Mouse (Mus musculus) MEL (cell line): ENCODE measurements around the gene Acacb. TPM values are rescaled to one million over a fixed set of nuclear protein-coding genes. Genes with fewer than 3 reads are reported as not detected.

ENCODE experiments used
- DNase-seq: peaks from one replicate; pipeline ENCODE4 v3.0.0; 2011; ENCODE audit warnings: low read depth, low spot score
- H3K27ac ChIP-seq: 2 replicates; pipeline ENCODE4 v1.5.1; 2012; ENCODE audit warnings: low read depth, mild to moderate bottlenecking, control low read depth, low read length, moderate library complexity; ENCODE audit not compliant: control insufficient read depth
- H3K27me3 ChIP-seq, 2 experiments: fragments of 150-350 bp in 1 of 2; sonication (generic) in 1 of 2; 2 replicates each; pipeline ENCODE4 v1.6.1; 2012; ENCODE audit warnings: low read length in 2 of 2, mild to moderate bottlenecking in 2 of 2, improper control_type of control experiment in 1 of 2, moderate library complexity in 1 of 2; ENCODE audit not compliant: insufficient read depth in 2 of 2, control insufficient read depth in 1 of 2
- H3K36me3 ChIP-seq, 2 experiments: 2 replicates each; pipeline ENCODE4 v1.6.1; 2012 to 2014; ENCODE audit warnings: low read length in 2 of 2, improper control_type of control experiment in 1 of 2, inconsistent platforms in 1 of 2, mild to moderate bottlenecking in 1 of 2; ENCODE audit not compliant: insufficient read depth in 2 of 2, control insufficient read depth in 1 of 2
- H3K4me1 ChIP-seq, 2 experiments: fragments of 150-350 bp in 1 of 2; sonication (generic) in 1 of 2; 2 replicates each; pipeline ENCODE4 v1.6.1; 2012; ENCODE audit warnings: low read length in 2 of 2, improper control_type of control experiment in 1 of 2, mild to moderate bottlenecking in 1 of 2; ENCODE audit not compliant: insufficient read depth in 2 of 2, control insufficient read depth in 1 of 2
- H3K4me3 ChIP-seq, 2 experiments: fragments of 150-350 bp in 1 of 2; sonication (generic) in 1 of 2; 2 replicates each; pipeline ENCODE4 v1.5.1; 2012; ENCODE audit warnings: low read depth in 2 of 2, low read length in 2 of 2, mild to moderate bottlenecking in 2 of 2, moderate library complexity in 2 of 2, control low read depth in 1 of 2, improper control_type of control experiment in 1 of 2; ENCODE audit not compliant: control insufficient read depth in 1 of 2, insufficient read depth in 1 of 2
- H3K79me2 ChIP-seq: 2 replicates; pipeline ENCODE4 v1.6.1; 2012; ENCODE audit warnings: mild to moderate bottlenecking, low read length, moderate library complexity; ENCODE audit not compliant: control insufficient read depth, poor library complexity, insufficient read depth
- H3K9ac ChIP-seq: 2 replicates; pipeline ENCODE4 v1.6.1; 2012; ENCODE audit warnings: low read depth, mild to moderate bottlenecking, control low read depth, low read length, moderate library complexity; ENCODE audit not compliant: control insufficient read depth, poor library complexity, severe bottlenecking
- H3K9me3 ChIP-seq: fragments of 150-350 bp; sonication (generic); replicated peaks from 2 replicates; pipeline ENCODE4 v1.6.1; 2012; ENCODE audit warnings: mild to moderate bottlenecking, low read length, improper control_type of control experiment, moderate library complexity; ENCODE audit not compliant: insufficient read depth
- BHLHE40 ChIP-seq: IDR thresholded peaks from 2 replicates; pipeline ENCODE4 v1.6.1; 2012; ENCODE audit warnings: low read depth, mild to moderate bottlenecking, inconsistent platforms, low read length, improper control_type of control experiment, borderline replicate concordance
- CHD2 ChIP-seq: IDR thresholded peaks from 2 replicates; pipeline ENCODE4 v1.6.1; 2011; ENCODE audit warnings: low read length, improper control_type of control experiment
- CTCF ChIP-seq, 3 experiments: IDR thresholded peaks in 2 of 3; conservative IDR thresholded peaks in 1 of 3; 2 replicates each; pipeline ENCODE4 v1.5.1; 2011 to 2012; ENCODE audit warnings: low read length in 3 of 3, low read depth in 2 of 3, mild to moderate bottlenecking in 2 of 3, improper control_type of control experiment in 1 of 3, inconsistent platforms in 1 of 3, mixed read lengths in 1 of 3, moderate library complexity in 1 of 3; ENCODE audit not compliant: control insufficient read depth in 1 of 3, insufficient read depth in 1 of 3, poor library complexity in 1 of 3, severe bottlenecking in 1 of 3
- E2F4 ChIP-seq: IDR thresholded peaks from 2 replicates; pipeline ENCODE4 v1.6.1; 2011; ENCODE audit warnings: low read depth, low read length, improper control_type of control experiment, borderline replicate concordance
- ELF1 ChIP-seq: IDR thresholded peaks from 2 replicates; pipeline ENCODE4 v1.6.1; 2014; ENCODE audit warnings: low read depth, mild to moderate bottlenecking, inconsistent platforms, low read length, improper control_type of control experiment, moderate library complexity
- EP300 ChIP-seq, 2 experiments: IDR thresholded peaks; 2 replicates each; pipeline ENCODE4 v1.6.1; 2011; ENCODE audit warnings: improper control_type of control experiment in 2 of 2, low read length in 2 of 2, low read depth in 1 of 2, mild to moderate bottlenecking in 1 of 2
- ETS1 ChIP-seq: IDR thresholded peaks from 2 replicates; pipeline ENCODE4 v1.6.1; 2012; ENCODE audit warnings: low read depth, mild to moderate bottlenecking, inconsistent platforms, low read length, improper control_type of control experiment, moderate library complexity
- GABPA ChIP-seq: IDR thresholded peaks from 2 replicates; pipeline ENCODE4 v1.6.1; 2012; ENCODE audit warnings: low read depth, mild to moderate bottlenecking, inconsistent platforms, low read length, improper control_type of control experiment, moderate library complexity
- GATA1 ChIP-seq: IDR thresholded peaks from 2 replicates; pipeline ENCODE4 v1.6.1; 2011; ENCODE audit warnings: low read depth, low read length, improper control_type of control experiment
- JUND ChIP-seq: IDR thresholded peaks from 2 replicates; pipeline ENCODE4 v1.6.1; 2011; ENCODE audit warnings: low read depth, mild to moderate bottlenecking, improper control_type of control experiment, low read length
- KAT2A ChIP-seq: conservative IDR thresholded peaks from 2 replicates; pipeline ENCODE4 v1.6.1; 2012; ENCODE audit warnings: low read depth, low read length, improper control_type of control experiment, inconsistent platforms
- MAX ChIP-seq: IDR thresholded peaks from 2 replicates; pipeline ENCODE4 v1.6.1; 2011; ENCODE audit warnings: low read length, improper control_type of control experiment
- MAZ ChIP-seq: IDR thresholded peaks from 2 replicates; pipeline ENCODE4 v1.6.1; 2012; ENCODE audit warnings: low read depth, mild to moderate bottlenecking, inconsistent platforms, low read length, improper control_type of control experiment
- MXI1 ChIP-seq: IDR thresholded peaks from 2 replicates; pipeline ENCODE4 v1.6.1; 2011; ENCODE audit warnings: mild to moderate bottlenecking, low read depth, low read length, improper control_type of control experiment
- MYC ChIP-seq: IDR thresholded peaks from 2 replicates; pipeline ENCODE4 v1.6.1; 2011; ENCODE audit warnings: low read depth, mild to moderate bottlenecking, low read length, improper control_type of control experiment, moderate library complexity
- NRF1 ChIP-seq: IDR thresholded peaks from 2 replicates; pipeline ENCODE4 v1.6.1; 2014; ENCODE audit warnings: low read depth, mild to moderate bottlenecking, inconsistent platforms, low read length, improper control_type of control experiment, moderate library complexity; ENCODE audit not compliant: poor library complexity, insufficient read depth, severe bottlenecking
- POLR2A ChIP-seq, 2 experiments: IDR thresholded peaks; 2 replicates each; pipeline ENCODE4 v1.6.1; 2011 to 2012; ENCODE audit warnings: low read length in 2 of 2, mild to moderate bottlenecking in 2 of 2, control low read depth in 1 of 2, improper control_type of control experiment in 1 of 2, low read depth in 1 of 2, moderate library complexity in 1 of 2; ENCODE audit not compliant: control insufficient read depth in 1 of 2, insufficient read depth in 1 of 2, poor library complexity in 1 of 2
- POLR2AphosphoS2 ChIP-seq: IDR thresholded peaks from 2 replicates; pipeline ENCODE4 v1.6.1; 2011; ENCODE audit warnings: low read length, improper control_type of control experiment
- POLR2AphosphoS5 ChIP-seq: IDR thresholded peaks from 2 replicates; pipeline ENCODE4 v1.6.1; 2012; ENCODE audit warnings: low read depth, borderline replicate concordance, mild to moderate bottlenecking, inconsistent platforms, low read length, moderate library complexity, mixed read lengths
- RAD21 ChIP-seq: IDR thresholded peaks from 2 replicates; pipeline ENCODE4 v1.6.1; 2011; ENCODE audit warnings: mild to moderate bottlenecking, low read depth, low read length, improper control_type of control experiment
- TAL1 ChIP-seq: IDR thresholded peaks from 2 replicates; pipeline ENCODE4 v1.6.1; 2012; ENCODE audit warnings: mild to moderate bottlenecking, inconsistent platforms, low read length, moderate library complexity, mixed read lengths
- TBP ChIP-seq: IDR thresholded peaks from 2 replicates; pipeline ENCODE4 v1.8.0; 2011; ENCODE audit warnings: low read depth, low read length, improper control_type of control experiment
- TCF12 ChIP-seq: IDR thresholded peaks from 2 replicates; pipeline ENCODE4 v1.6.1; 2014; ENCODE audit warnings: low read depth, mild to moderate bottlenecking, inconsistent platforms, low read length, improper control_type of control experiment, moderate library complexity
- UBTF ChIP-seq: IDR thresholded peaks from 2 replicates; pipeline ENCODE4 v1.6.1; 2012; ENCODE audit warnings: low read depth, mild to moderate bottlenecking, inconsistent platforms, low read length, improper control_type of control experiment, moderate library complexity, borderline replicate concordance; ENCODE audit not compliant: insufficient read depth
- USF2 ChIP-seq, 2 experiments: IDR thresholded peaks; 2 replicates each; pipeline ENCODE4 v1.6.1; 2011 to 2012; ENCODE audit warnings: improper control_type of control experiment in 2 of 2, low read length in 2 of 2, borderline replicate concordance in 1 of 2, inconsistent platforms in 1 of 2, low read depth in 1 of 2, mild to moderate bottlenecking in 1 of 2; ENCODE audit not compliant: insufficient read depth in 1 of 2
- ZC3H11A ChIP-seq: IDR thresholded peaks from 2 replicates; pipeline ENCODE4 v1.6.1; 2012; ENCODE audit warnings: low read depth, mild to moderate bottlenecking, inconsistent platforms, low read length, improper control_type of control experiment
- polyA plus RNA-seq, 2 experiments: library from polyadenylated mRNA; stranded (reverse) in 1 of 2; unstranded in 1 of 2; fragments of >175 nt in 1 of 2; fragments of >200 nt in 1 of 2; gene quantifications; 2 replicates each; pipeline versions ENCODE4 v1.2.1 to v1.2.4; 2012; ENCODE audit warnings: low replicate concordance in 2 of 2, low read depth in 1 of 2; ENCODE audit not compliant: insufficient read length in 2 of 2, insufficient read depth in 1 of 2, missing spikeins in 1 of 2
- total RNA-seq: library from RNA; depleted of rRNA; stranded (reverse); fragments of 300-350 nt; gene quantifications from 2 replicates; pipeline ENCODE4 v1.2.3, GENCODE M21; 2012

Gene Acacb
- total and polyA plus RNA-seq, 3 experiments, result 2.0 to 5.3 TPM; not detected in 1

DNA sequence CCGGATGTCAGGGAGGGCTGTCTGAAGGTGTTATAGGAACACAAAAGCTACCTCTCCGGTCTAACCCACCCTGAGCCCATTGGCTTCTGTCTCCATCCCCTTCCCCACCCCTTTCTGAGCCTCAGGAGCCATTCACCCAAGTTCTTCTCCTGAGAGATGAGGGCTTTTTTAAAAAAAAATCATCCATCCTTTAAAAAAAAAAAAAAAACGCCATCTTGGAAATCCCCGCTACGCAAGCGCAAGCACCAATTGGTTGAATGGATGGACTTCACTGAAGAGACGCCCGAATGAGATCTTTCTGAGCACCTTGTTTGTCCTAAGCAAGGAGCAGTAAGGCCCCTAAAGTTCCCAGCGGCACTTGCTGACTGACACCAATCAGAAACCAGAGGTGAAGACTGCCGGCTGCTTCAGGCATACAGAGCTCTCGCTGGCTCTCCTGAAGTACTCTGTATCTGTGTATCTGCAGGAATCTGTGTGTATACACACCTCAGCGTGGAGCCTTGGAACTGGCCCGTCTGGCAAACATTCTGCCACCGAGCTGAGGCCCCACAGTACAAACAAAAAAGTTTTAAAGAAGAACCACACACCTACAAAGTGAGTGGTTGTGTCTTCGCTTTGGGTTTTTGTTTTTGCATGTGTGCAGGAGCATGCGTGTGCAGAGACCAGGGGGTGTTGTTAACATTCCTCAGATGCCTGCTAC, 140.7 kb downstream of the Acacb start:
- H3K4me1 ChIP-seq, result no peaks in the 10 kb centered on the region
- no peaks in the 10 kb centered on the region for H3K9me3 ChIP-seq
- H3K9ac ChIP-seq, result no peak overlapping the region
- no peak for DNase-seq
- no peak overlapping the region for H3K4me3 ChIP-seq
- peaks cover 0 to 1% of the 10 kb centered on the region in 2 experiments; a peak in 1 of 4 replicates for H3K27me3 ChIP-seq
- H3K79me2 ChIP-seq, result no peaks in the 10 kb centered on the region
- no peak overlapping the region for H3K27ac ChIP-seq
- H3K36me3 ChIP-seq, result no peaks in the 10 kb centered on the region
- TF ChIP-seq JUND (no peak), NRF1 (no peak), TCF12 (no peak), ZC3H11A (no peak), POLR2AphosphoS2 (no peak), POLR2AphosphoS5 (no peak), GABPA (no peak), ETS1 (no peak)

GRCm38 (mm10) chr5:114288396-114288795, 142.1 kb downstream of the Acacb start:
- no peak for DNase-seq
- H3K27ac ChIP-seq, result no peak overlapping the region
- no peak overlapping the region for H3K9ac ChIP-seq
- no peaks in the 10 kb centered on the region for H3K36me3 ChIP-seq
- no peaks in the 10 kb centered on the region for H3K79me2 ChIP-seq
- TF ChIP-seq CTCF (IDR thresholded peaks at IDR 0.05 in 2 of 3, conservative IDR thresholded peaks at IDR 0.05 in 1 of 3; ENCODE audit: control insufficient read depth in 1 of 3, insufficient read depth in 1 of 3, low read depth in 2 of 3, low read length in 3 of 3, poor library complexity in 1 of 3, severe bottlenecking in 1 of 3) (no peak), EP300 (IDR thresholded peaks at IDR 0.05; ENCODE audit: low read depth in 1 of 2, low read length in 2 of 2) (no peak), TAL1 (no peak), TBP (no peak), ETS1 (no peak)
- no peak overlapping the region for H3K4me3 ChIP-seq
- H3K9me3 ChIP-seq, result no peaks in the 10 kb centered on the region
- no peaks in the 10 kb centered on the region for H3K27me3 ChIP-seq
- H3K4me1 ChIP-seq, result no peaks in the 10 kb centered on the region

DNA sequence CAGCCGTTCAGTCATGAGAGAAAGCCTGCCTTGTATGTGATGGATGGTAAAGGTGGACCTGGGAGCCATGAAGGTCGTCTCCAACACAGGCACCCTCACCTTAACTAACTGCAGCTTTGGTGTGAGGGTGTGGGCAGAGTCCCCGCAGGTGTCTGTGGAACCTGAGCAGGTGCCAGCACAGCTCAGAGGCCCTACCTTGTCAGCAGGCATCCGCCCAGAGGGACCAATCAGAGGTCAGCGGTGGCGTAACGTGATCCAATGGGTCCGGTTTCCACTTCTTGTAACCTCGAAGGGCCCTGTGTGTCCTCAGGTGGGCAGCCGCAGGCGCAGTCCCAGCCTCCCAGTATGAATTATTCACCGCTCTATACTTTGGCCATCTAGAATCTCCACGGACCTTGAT, 142.5 kb downstream of the Acacb start, which contains the start of gene Myo1h:
Gene Myo1h, plus strand, starts transcription at position 293 of the 400 bp plus-strand sequence.
- Histone ChIP-seq H3K27ac (no peak within 1 kb of the TSS), H3K79me2 (no peaks in the 10 kb centered on the region), H3K9ac (no peak within 1 kb of the TSS), H3K4me3 (no peak within 1 kb of the TSS), H3K9me3 (no peaks in the 10 kb centered on the region), H3K4me1 (no peaks in the 10 kb centered on the region), H3K36me3 (no peaks in the 10 kb centered on the region), H3K27me3 (no peaks in the 10 kb centered on the region)
- no peak for DNase-seq
- TF ChIP-seq RAD21, result no peak
- TF ChIP-seq MYC, result no peak
- TF ChIP-seq ELF1, result no peak
- TF ChIP-seq E2F4, result no peak
- TF ChIP-seq POLR2A (IDR thresholded peaks at IDR 0.05; ENCODE audit: control insufficient read depth in 1 of 2, insufficient read depth in 1 of 2, low read depth in 1 of 2, low read length in 2 of 2, poor library complexity in 1 of 2), result no peak
- no peak for TF ChIP-seq KAT2A
- no peak for TF ChIP-seq MAX
- no peak for TF ChIP-seq POLR2AphosphoS5
- TF ChIP-seq MXI1, result no peak
- no peak for TF ChIP-seq BHLHE40
- TF ChIP-seq MAZ, result no peak
- no peak for TF ChIP-seq UBTF
- TF ChIP-seq USF2 (IDR thresholded peaks at IDR 0.05; ENCODE audit: borderline replicate concordance in 1 of 2, insufficient read depth in 1 of 2, low read depth in 1 of 2, low read length in 2 of 2), result no peak
- no peak for TF ChIP-seq GATA1
- TF ChIP-seq ZC3H11A, result no peak
- no peak for TF ChIP-seq TAL1
- TF ChIP-seq CHD2, result no peak
- no peak for TF ChIP-seq ETS1
- TF ChIP-seq TCF12, result no peak
